In the genomic region with DNA sequence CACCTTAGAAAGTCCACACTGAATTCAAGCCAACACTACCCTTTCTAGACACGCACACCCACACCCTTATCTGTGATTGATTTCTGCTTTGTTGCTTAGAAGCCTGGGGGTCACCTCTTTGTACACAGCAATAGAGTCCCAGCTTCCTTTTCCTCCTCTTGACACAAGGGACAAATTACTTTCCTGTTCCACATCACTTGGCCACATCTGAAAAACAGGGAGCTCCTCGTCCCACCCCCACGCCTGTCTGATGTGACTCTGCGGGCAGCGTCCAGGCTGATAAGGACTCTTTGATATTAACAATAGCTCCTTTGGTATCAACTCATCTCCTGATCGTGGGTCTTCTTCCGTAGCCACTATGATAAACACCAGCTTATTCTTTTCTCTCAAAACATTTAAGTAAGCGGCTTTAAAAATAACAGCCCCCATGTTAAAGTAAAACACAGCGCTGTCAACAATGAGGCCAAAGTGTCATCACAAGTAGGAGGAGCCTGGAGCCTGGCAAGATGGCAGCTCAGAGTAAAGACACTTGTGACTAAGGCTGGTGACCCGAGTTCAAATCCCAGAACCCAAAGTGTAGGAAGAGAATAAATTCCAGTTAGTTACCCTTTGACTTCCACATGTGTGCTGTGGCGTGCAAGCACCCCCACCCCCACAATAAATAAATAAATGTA, we compare ENCODE assay signal across 19 mouse cellular contexts. TPM values are rescaled to one million over a fixed set of nuclear protein-coding genes. Genes with fewer than 3 reads are reported as not detected.
DNase-seq lines count a peak whose midpoint lies in the region; ATAC-seq and TF ChIP-seq lines count a peak whose summit lies in the region.
"Had no signal": no experiment of that assay in that cellular context is flagged by ENCODE, and none has a peak within 500 bp of the region (broad histone marks: within the 10 kb centered on the region; RNA-seq: fewer than 3 reads in every experiment).

No protein-coding gene starts in this region.

- H3K4me3 ChIP-seq in liver, adult 2 months (ENCODE audit: insufficient read depth, low read depth, low read length), result no peak overlapping the region
- H3K4me3 ChIP-seq in kidney, postnatal 0 days (replicated peaks; ENCODE audit: low read depth, low read length), result no peak overlapping the region
- H3K4me3 ChIP-seq in lung, embryonic 15.5 days, result no peak overlapping the region
- H3K4me3 ChIP-seq: embryonic facial prominence, embryonic 12.5 days; heart, embryonic 13.5 days; liver, embryonic 12.5 days; midbrain, embryonic 13.5 days had no signal

- H3K4me2 ChIP-seq in kidney, postnatal 0 days (ENCODE audit: low read length), result no peak overlapping the region
- no peak overlapping the region for H3K4me2 ChIP-seq in lung, embryonic 15.5 days
- H3K4me2 ChIP-seq: embryonic facial prominence, embryonic 12.5 days; heart, embryonic 13.5 days; liver, embryonic 12.5 days; midbrain, embryonic 13.5 days had no signal

- no peak overlapping the region for H3K9ac ChIP-seq in liver, adult 2 months (ENCODE audit: low read depth, low read length)
- H3K9ac ChIP-seq in kidney, postnatal 0 days (ENCODE audit: low read depth, low read length), result no peak overlapping the region
- H3K9ac ChIP-seq in lung, embryonic 15.5 days, result no peak overlapping the region
- H3K9ac ChIP-seq: embryonic facial prominence, embryonic 12.5 days; heart, embryonic 13.5 days; liver, embryonic 12.5 days; midbrain, embryonic 13.5 days had no signal

- H3K36me3 ChIP-seq in liver, adult 2 months (ENCODE audit: control insufficient read depth, insufficient read depth, low read length), result no peaks in the 10 kb centered on the region
- H3K36me3 ChIP-seq in kidney, postnatal 0 days (ENCODE audit: insufficient read depth, low read length), result no peaks in the 10 kb centered on the region
- no peaks in the 10 kb centered on the region for H3K36me3 ChIP-seq in lung, embryonic 15.5 days
- H3K36me3 ChIP-seq: embryonic facial prominence, embryonic 12.5 days; heart, embryonic 13.5 days; liver, embryonic 12.5 days; midbrain, embryonic 13.5 days had no signal

- no peak overlapping the region for H3K27ac ChIP-seq in liver, adult 2 months (replicated peaks; ENCODE audit: insufficient read depth, low read depth, low read length)
- no peak overlapping the region for H3K27ac ChIP-seq in kidney, postnatal 0 days
- peak overlapping the region; percentile 42 for H3K27ac ChIP-seq in lung, embryonic 15.5 days
- H3K27ac ChIP-seq: embryonic facial prominence, embryonic 12.5 days; heart, embryonic 13.5 days; hindbrain, postnatal 0 days; liver, embryonic 12.5 days had no signal

- no peak for ATAC-seq in kidney, postnatal 0 days (replicated peaks; ENCODE audit: low FRiP score, low read depth)
- ATAC-seq in lung, embryonic 15.5 days (ENCODE audit: borderline replicate concordance, extremely low read depth, low FRiP score, low TSS enrichment), result 0 out of 2 replicates have a peak, but pooled peaks have one; percentile 13
- no peak for ATAC-seq in inflammation-experienced regulatory T-cells, adult 6 months
- ATAC-seq: activated CD4-positive, CD25-positive, alpha-beta regulatory T cell, adult 4 months; hindbrain, postnatal 0 days; liver, embryonic 12.5 days; Patski had no signal

- peaks cover 2% of the 10 kb centered on the region; the same call in 1 of the 2 replicates for H3K4me1 ChIP-seq in liver, adult 2 months (ENCODE audit: control insufficient read depth, insufficient read depth, low read length)
- no peaks in the 10 kb centered on the region for H3K4me1 ChIP-seq in kidney, postnatal 0 days (replicated peaks; ENCODE audit: insufficient read depth, low read length)
- H3K4me1 ChIP-seq in lung, embryonic 15.5 days, result no peaks in the 10 kb centered on the region

- 53% methylated on average over 11 of the region's 11 CpGs for whole genome bisulfite sequencing in liver, adult 2 months
- 28% methylated on average over 11 of the region's 11 CpGs for WGBS in kidney, postnatal 0 days
- 34% methylated on average over 11 of the region's 11 CpGs for WGBS in lung, embryonic 15.5 days

- TF ChIP-seq CTCF in liver, adult 2 months (IDR thresholded peaks at IDR 0.05; ENCODE audit: low read depth, low read length), result no peak
- no peak for TF ChIP-seq CTCF in kidney, postnatal 0 days (IDR thresholded peaks at IDR 0.05; ENCODE audit: low read depth)

- no peak for TF ChIP-seq POLR2A in liver, adult 2 months (IDR thresholded peaks at IDR 0.05; ENCODE audit: extremely low read depth, insufficient read depth, low read length)

- H3K27me3 ChIP-seq in liver, adult 2 months (ENCODE audit: control insufficient read depth, insufficient read depth, low read length), result no peaks in the 10 kb centered on the region
- H3K27me3 ChIP-seq in kidney, postnatal 0 days (ENCODE audit: insufficient read depth, low read length), result no peaks in the 10 kb centered on the region
- no peaks in the 10 kb centered on the region for H3K27me3 ChIP-seq in lung, embryonic 15.5 days
- H3K27me3 ChIP-seq: embryonic facial prominence, embryonic 12.5 days; heart, embryonic 13.5 days; midbrain, embryonic 13.5 days had no signal

- H3K79me2 ChIP-seq in liver, adult 2 months (ENCODE audit: control insufficient read depth, insufficient read depth, low read length), result no peaks in the 10 kb centered on the region

- peak; percentile 6 for DNase-seq in liver, adult 2 months (ENCODE audit: extremely low read depth, low read depth, low spot score)
- DNase-seq in liver, result no peak
- DNase-seq in kidney, postnatal 0 days (ENCODE audit: low spot score), result peak; percentile 65
- no peak for DNase-seq in right cerebral cortex, postnatal 10 days (ENCODE audit: low spot score in 2 of 2)
- DNase-seq in layer of hippocampus, postnatal 36 days, result no peak
- DNase-seq: cerebellum, adult 18-20 months; heart, postnatal 4 days; left cerebral cortex, postnatal 4 days had no signal

- H3K9me3 ChIP-seq in kidney, postnatal 0 days (replicated peaks; ENCODE audit: low read length), result no peaks in the 10 kb centered on the region
- H3K9me3 ChIP-seq in lung, embryonic 15.5 days, result no peaks in the 10 kb centered on the region
- H3K9me3 ChIP-seq: embryonic facial prominence, embryonic 12.5 days; heart, embryonic 13.5 days; liver, embryonic 12.5 days; midbrain, embryonic 13.5 days had no signal

RNA-seq across cellular contexts. Expression of a gene that starts 42.9 kb away (rescaled TPM):
- total RNA-seq in liver, adult 2 months (2014; rRNA removed), result 0.09 and 0.13 TPM in 2 replicates
- polyA plus RNA-seq in liver, adult 2 months (2012; rRNA removed), result 0.02 TPM in 1 of 2 replicates, not detected in the other
- polyA plus RNA-seq in kidney, postnatal 0 days (2015; fragmentation: Nextera tagmentation; extraction: Ambion mirVana), result 0.33 and 0.46 TPM in 2 replicates
- polyA plus RNA-seq in lung, embryonic 15.5 days (2015; fragmentation: Nextera tagmentation; extraction: Ambion mirVana), result 6.8 and 8.4 TPM in 2 replicates
- under 1 TPM in 2 of 3 experiments, not detected in 1; 0.08 to 0.18 TPM for polyA plus RNA-seq in inflammation-experienced regulatory T-cells, adult 6 months (2017; shearing (Covaris generic))
- 1 to 10 TPM; 2.8 to 3.8 TPM for total RNA-seq in layer of hippocampus, postnatal 36 days (2021)
- total RNA-seq: granulocyte monocyte progenitor cell, adult 5-6 weeks; megakaryocyte progenitor cell, adult 5-6 weeks had no signal
- polyA plus RNA-seq: embryonic facial prominence, embryonic 12.5 days; Patski had no signal

Comparison
In these comparisons a context has a peak if more than half of its experiments do, and no peak if none do; other contexts are left out.
1. DNase-seq: peak in liver, adult 2 months (single experiment) and kidney, postnatal 0 days (single experiment); none in liver (single experiment), right cerebral cortex, postnatal 10 days (0 of 2) and layer of hippocampus, postnatal 36 days (0 of 2).